25 mouse cellular contexts compared by ENCODE assay signal in genomic region chr11:49781833-49782399, GRCm38 (mm10). TPM values are rescaled to one million over a fixed set of nuclear protein-coding genes. Genes with fewer than 3 reads are reported as not detected.
DNase-seq lines count a peak whose midpoint lies in the region; ATAC-seq and TF ChIP-seq lines count a peak whose summit lies in the region.
"Had no signal": no experiment of that assay in that cellular context is flagged by ENCODE, and none has a peak within 500 bp of the region (broad histone marks: within the 10 kb centered on the region; RNA-seq: fewer than 3 reads in every experiment).

No protein-coding gene starts in this region.

- no peak for TF ChIP-seq EP300 in liver, postnatal 0 days (IDR thresholded peaks at IDR 0.05; ENCODE audit: low read depth)

- H3K9me3 ChIP-seq in liver, embryonic 11.5 days (ENCODE audit: control insufficient read depth, low read length) = no peaks in the 10 kb centered on the region
- no peaks in the 10 kb centered on the region for H3K9me3 ChIP-seq in liver, postnatal 0 days (ENCODE audit: low read length)
- no peaks in the 10 kb centered on the region for H3K9me3 ChIP-seq in G1E (replicated peaks)
- H3K9me3 ChIP-seq in liver, embryonic 13.5 days (replicated peaks) = no peaks in the 10 kb centered on the region
- H3K9me3 ChIP-seq: forebrain, embryonic 10.5 days; forebrain, embryonic 13.5 days; heart, embryonic 10.5 days; heart, embryonic 13.5 days had no signal

- 15% methylated on average over 6 of the region's 6 CpGs for WGBS in liver, embryonic 11.5 days
- 27% methylated on average over 6 of the region's 6 CpGs for WGBS in liver, postnatal 0 days (ENCODE audit: insufficient replicate concordance)
- 8% methylated on average over 6 of the region's 6 CpGs for WGBS in liver, embryonic 13.5 days (ENCODE audit: insufficient replicate concordance)

- no peaks in the 10 kb centered on the region for H3K27me3 ChIP-seq in liver, embryonic 11.5 days (replicated peaks; ENCODE audit: control insufficient read depth, insufficient read depth, low read length)
- no peaks in the 10 kb centered on the region for H3K27me3 ChIP-seq in liver, postnatal 0 days (ENCODE audit: insufficient read depth, low read length)
- peaks cover 20% of the 10 kb centered on the region for H3K27me3 ChIP-seq in G1E (ENCODE audit: insufficient read depth, low read length)
- H3K27me3 ChIP-seq in liver, embryonic 13.5 days = 0 out of 2 replicates have a peak, but pooled peaks cover 3% of the 10 kb centered on the region
- H3K27me3 ChIP-seq: forebrain, embryonic 13.5 days; heart, embryonic 13.5 days had no signal

- peaks cover 11% of the 10 kb centered on the region for H3K4me1 ChIP-seq in liver, embryonic 11.5 days (replicated peaks; ENCODE audit: control insufficient read depth, insufficient read depth, low read length)
- H3K4me1 ChIP-seq in liver, postnatal 0 days (ENCODE audit: insufficient read depth) = no peaks in the 10 kb centered on the region
- H3K4me1 ChIP-seq in G1E (ENCODE audit: insufficient read depth, low read depth, low read length) = peaks cover 17% of the 10 kb centered on the region
- H3K4me1 ChIP-seq in liver, embryonic 13.5 days (replicated peaks) = peaks cover 11% of the 10 kb centered on the region
- H3K4me1 ChIP-seq: forebrain, embryonic 10.5 days; forebrain, embryonic 13.5 days had no signal

- no peak for TF ChIP-seq CTCF in liver, postnatal 0 days (IDR thresholded peaks at IDR 0.05; ENCODE audit: low read depth)
- TF ChIP-seq CTCF in G1E (IDR thresholded peaks at IDR 0.05; ENCODE audit: low read depth, low read length) = no peak

- no peak overlapping the region for H3K4me3 ChIP-seq in liver, embryonic 11.5 days (ENCODE audit: low read depth, low read length)
- H3K4me3 ChIP-seq in liver, postnatal 0 days (ENCODE audit: low read depth, low read length) = no peak overlapping the region
- H3K4me3 ChIP-seq in G1E (ENCODE audit: low read depth, low read length) = no peak overlapping the region
- no peak overlapping the region for H3K4me3 ChIP-seq in liver, embryonic 13.5 days (replicated peaks)
- H3K4me3 ChIP-seq: forebrain, embryonic 10.5 days; forebrain, embryonic 13.5 days; heart, adult 2 months; heart, embryonic 10.5 days; heart, embryonic 13.5 days had no signal

- ATAC-seq in liver, embryonic 11.5 days (replicated peaks; ENCODE audit: low FRiP score) = 0 out of 2 replicates have a peak, but pooled peaks have one; percentile 57
- no peak for ATAC-seq in liver, postnatal 0 days
- peak; percentile 54 for ATAC-seq in G1E (ENCODE audit: extremely low read depth, insufficient number of reproducible peaks, low FRiP score, poor library complexity, severe bottlenecking)
- peak; percentile 60 for ATAC-seq in liver, embryonic 13.5 days (ENCODE audit: low read depth)
- ATAC-seq: forebrain, embryonic 13.5 days; forebrain, postnatal 0 days; hindbrain, postnatal 0 days had no signal

- H3K9ac ChIP-seq in liver, embryonic 11.5 days (ENCODE audit: low read depth, low read length) = no peak overlapping the region
- H3K9ac ChIP-seq in liver, postnatal 0 days (replicated peaks) = no peak overlapping the region
- no peak overlapping the region for H3K9ac ChIP-seq in liver, embryonic 13.5 days
- H3K9ac ChIP-seq: forebrain, embryonic 13.5 days; forebrain, postnatal 0 days; heart, embryonic 13.5 days; hindbrain, embryonic 14.5 days had no signal

- DNase-seq in liver, embryonic 11.5 days (ENCODE audit: low spot score) = no peak
- no peak for DNase-seq in liver, postnatal 0 days
- DNase-seq in G1E (ENCODE audit: low spot score) = no peak
- no peak for DNase-seq in liver, embryonic 13.5 days
- peak; percentile 37 for DNase-seq in yolk sac, embryonic 10.5 days (ENCODE audit: low spot score)
- DNase-seq in frontal cortex, postnatal 36 days (ENCODE audit: low spot score in 2 of 2) = no peak
- no peak for DNase-seq in spleen, postnatal 14 days (ENCODE audit: low spot score in 2 of 2)
- DNase-seq: adrenal gland, adult 2 months; adrenal gland, postnatal 14 days; cerebellum, adult 11 months; cerebellum, adult 8-10 months; cerebellum, postnatal 10 days; cerebellum, postnatal 36 days; forebrain, postnatal 0 days; gastrocnemius, postnatal 10 days; gastrocnemius, postnatal 36 days; heart, adult 2 months; heart, postnatal 14 days; heart, postnatal 4 days had no signal

- no peak overlapping the region for H3K27ac ChIP-seq in liver, embryonic 11.5 days (ENCODE audit: low read depth, low read length)
- H3K27ac ChIP-seq in liver, postnatal 0 days (ENCODE audit: low read depth) = no peak overlapping the region
- H3K27ac ChIP-seq in liver, embryonic 13.5 days = no peak overlapping the region
- H3K27ac ChIP-seq: forebrain, embryonic 10.5 days; forebrain, embryonic 13.5 days; heart, adult 2 months; heart, embryonic 10.5 days; heart, embryonic 13.5 days; hindbrain, embryonic 14.5 days; hindbrain, postnatal 0 days had no signal

- H3K4me2 ChIP-seq in liver, embryonic 11.5 days = peak overlapping the region; percentile 19
- H3K4me2 ChIP-seq in liver, postnatal 0 days (ENCODE audit: low read depth, low read length) = no peak overlapping the region
- H3K4me2 ChIP-seq in liver, embryonic 13.5 days = no peak overlapping the region
- H3K4me2 ChIP-seq: forebrain, embryonic 13.5 days; heart, embryonic 13.5 days; hindbrain, embryonic 14.5 days had no signal

- H3K36me3 ChIP-seq in liver, embryonic 11.5 days (ENCODE audit: control insufficient read depth, insufficient read depth, low read length) = no peaks in the 10 kb centered on the region
- H3K36me3 ChIP-seq in liver, postnatal 0 days (replicated peaks; ENCODE audit: insufficient read depth, low read length) = no peaks in the 10 kb centered on the region
- H3K36me3 ChIP-seq in G1E (replicated peaks) = no peaks in the 10 kb centered on the region
- no peaks in the 10 kb centered on the region for H3K36me3 ChIP-seq in liver, embryonic 13.5 days
- H3K36me3 ChIP-seq: forebrain, embryonic 10.5 days; heart, embryonic 10.5 days; heart, embryonic 13.5 days had no signal

RNA-seq across cellular contexts. Expression of gene Gfpt2, which starts 12.1 kb away (rescaled TPM):
- 6.2 and 6.5 TPM in 2 replicates for polyA plus RNA-seq in liver, embryonic 11.5 days (2014; fragmentation: Nextera tagmentation; extraction: Ambion mirVana)
- 0.65 and 0.81 TPM in 2 replicates for polyA plus RNA-seq in liver, postnatal 0 days (2015; fragmentation: Nextera tagmentation; extraction: Ambion mirVana)
- total RNA-seq in G1E (2014; fragmentation: Nextera tagmentation) (not detected in 2 replicates), G1E (2017) (0.22 and 0.23 TPM in 2 replicates)
- polyA plus RNA-seq in G1E (2012) = not detected in 2 replicates
- polyA plus RNA-seq in liver, embryonic 13.5 days (2015; fragmentation: Nextera tagmentation; extraction: Ambion mirVana) = 1.6 and 1.8 TPM in 2 replicates
